Mouse (Mus musculus): Measurements from ENCODE around the gene Pdzd8. TPM values are rescaled to one million over a fixed set of nuclear protein-coding genes. Genes with fewer than 3 reads are reported as not detected.

Gene Pdzd8
- polyA plus RNA-seq, 1 experiment = 14.9 TPM

DNA sequence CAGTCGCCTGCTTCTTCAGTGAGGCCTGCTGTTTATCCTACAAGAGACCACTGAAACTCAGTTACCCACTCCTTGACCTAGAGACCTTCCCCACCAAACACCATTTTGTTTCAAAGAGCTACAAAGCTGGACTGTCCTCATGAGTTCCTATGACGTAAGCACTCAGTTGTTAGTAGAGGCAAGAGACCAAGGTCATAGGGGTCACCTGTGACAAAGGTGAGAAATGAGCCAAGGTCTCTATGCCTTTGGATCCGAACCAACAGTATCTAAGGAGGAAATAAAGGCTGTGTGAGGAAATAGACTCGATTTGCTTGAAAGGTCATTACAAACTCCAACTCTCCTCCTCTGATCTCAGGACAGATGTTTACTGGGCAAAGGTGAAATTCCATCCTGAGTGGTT is 25.4 kb upstream of the Pdzd8 start:
- DNase-seq = no peak

DNA sequence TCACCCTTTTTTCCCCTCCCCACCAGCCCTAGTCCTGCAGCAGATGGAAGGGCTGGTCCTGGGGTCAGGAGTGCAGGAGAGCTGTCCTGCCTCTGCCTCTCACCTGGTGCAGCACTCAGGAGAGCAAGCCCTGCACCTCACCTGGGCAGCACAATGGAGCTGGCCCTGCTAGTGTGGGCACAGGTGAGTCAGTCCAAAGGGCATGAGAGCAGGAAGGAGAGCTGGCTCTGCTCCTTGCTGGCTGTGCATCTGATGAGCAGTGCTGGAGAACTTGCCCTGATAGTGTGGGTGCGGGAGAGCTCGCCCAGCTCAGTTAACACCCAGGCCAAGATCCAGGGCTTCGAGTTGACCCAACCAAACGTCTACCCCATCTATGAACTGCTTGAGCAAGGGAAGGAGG is 22.3 kb upstream of the Pdzd8 start:
- Histone ChIP-seq H3K4me1 (replicated peaks; ENCODE audit: control insufficient read depth, insufficient read depth, low read length) (no peaks in the 10 kb centered on the region), H3K36me3 (ENCODE audit: control insufficient read depth, insufficient read depth, low read length) (no peaks in the 10 kb centered on the region), H3K27ac (ENCODE audit: control insufficient read depth, insufficient read depth, low read length) (no peak overlapping the region), H3K4me3 (ENCODE audit: control insufficient read depth, insufficient read depth, low read length) (no peak overlapping the region), H3K27me3 (ENCODE audit: control insufficient read depth, insufficient read depth, low read length) (no peaks in the 10 kb centered on the region)
- WGBS = 89% methylated on average over 4 of the region's 4 CpGs
- TF ChIP-seq POLR2A (IDR thresholded peaks at IDR 0.05; ENCODE audit: control insufficient read depth, extremely low read depth, insufficient read depth, low read length, poor library complexity) = no peak
- TF ChIP-seq CTCF (IDR thresholded peaks at IDR 0.05; ENCODE audit: borderline replicate concordance, control insufficient read depth, extremely low read depth, insufficient read depth, low read length, poor library complexity) = no peak
- no peak for DNase-seq

More for the DNA sequence above, 25.4 kb upstream of the Pdzd8 start:
- H3K36me3 ChIP-seq (ENCODE audit: control insufficient read depth, insufficient read depth, low read length) = no peaks in the 10 kb centered on the region
- WGBS = 87% methylated on average over 4 of the region's 4 CpGs
- no peaks in the 10 kb centered on the region for H3K27me3 ChIP-seq (ENCODE audit: control insufficient read depth, insufficient read depth, low read length)
- H3K4me3 ChIP-seq (ENCODE audit: control insufficient read depth, insufficient read depth, low read length) = no peak overlapping the region
- no peak overlapping the region for H3K27ac ChIP-seq (ENCODE audit: control insufficient read depth, insufficient read depth, low read length)
- no peaks in the 10 kb centered on the region for H3K4me1 ChIP-seq (replicated peaks; ENCODE audit: control insufficient read depth, insufficient read depth, low read length)
- TF ChIP-seq POLR2A (IDR thresholded peaks at IDR 0.05; ENCODE audit: control insufficient read depth, extremely low read depth, insufficient read depth, low read length, poor library complexity) (no peak), CTCF (IDR thresholded peaks at IDR 0.05; ENCODE audit: borderline replicate concordance, control insufficient read depth, extremely low read depth, insufficient read depth, low read length, poor library complexity) (no peak)

DNA sequence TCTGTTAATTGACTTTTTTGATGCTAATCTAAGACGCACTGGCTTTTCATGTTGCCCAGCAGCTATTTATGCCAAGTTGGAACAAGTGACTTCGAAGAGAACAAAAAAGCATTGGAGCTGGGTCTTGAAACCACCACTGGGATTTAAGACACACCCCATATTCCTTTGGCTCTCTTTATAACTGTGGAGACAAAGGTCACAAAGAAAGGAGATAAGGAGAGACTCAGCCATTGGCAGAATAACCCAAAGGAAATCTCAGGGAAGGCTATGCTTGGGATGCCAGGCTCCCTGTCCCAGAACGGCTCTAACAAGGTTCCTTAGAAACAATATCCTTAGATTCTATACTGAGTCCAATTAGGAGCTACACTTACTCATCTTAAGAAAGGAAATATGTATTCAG is 21.1 kb upstream of the Pdzd8 start:
- no peaks in the 10 kb centered on the region for H3K4me1 ChIP-seq (replicated peaks; ENCODE audit: control insufficient read depth, insufficient read depth, low read length)
- 93% methylated on average over 3 of the region's 3 CpGs for WGBS
- H3K36me3 ChIP-seq (ENCODE audit: control insufficient read depth, insufficient read depth, low read length) = no peaks in the 10 kb centered on the region
- H3K27me3 ChIP-seq (ENCODE audit: control insufficient read depth, insufficient read depth, low read length) = no peaks in the 10 kb centered on the region
- H3K27ac ChIP-seq (ENCODE audit: control insufficient read depth, insufficient read depth, low read length) = no peak overlapping the region
- no peak for DNase-seq
- no peak overlapping the region for H3K4me3 ChIP-seq (ENCODE audit: control insufficient read depth, insufficient read depth, low read length)
- TF ChIP-seq CTCF (IDR thresholded peaks at IDR 0.05; ENCODE audit: borderline replicate concordance, control insufficient read depth, extremely low read depth, insufficient read depth, low read length, poor library complexity) = no peak
- TF ChIP-seq POLR2A (IDR thresholded peaks at IDR 0.05; ENCODE audit: control insufficient read depth, extremely low read depth, insufficient read depth, low read length, poor library complexity) = no peak

DNA sequence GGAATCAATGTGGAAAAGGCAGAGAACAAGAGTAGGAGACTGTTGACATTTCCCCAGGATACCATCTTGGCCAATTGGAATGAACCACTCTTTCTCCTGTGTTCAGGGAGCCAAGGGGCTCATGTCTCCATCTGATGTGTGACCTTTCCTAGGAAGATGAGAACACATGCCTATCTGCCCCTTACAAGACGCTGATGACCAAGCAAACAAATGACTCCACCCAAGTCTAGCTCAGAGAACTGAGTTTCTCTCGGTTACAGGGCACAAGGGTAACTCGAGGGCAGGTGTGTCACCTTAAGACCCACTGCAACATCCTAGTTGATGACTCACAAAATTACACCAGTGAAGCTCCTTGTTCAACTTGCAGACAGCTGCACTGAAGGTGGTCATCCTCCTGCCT is 18.1 kb upstream of the Pdzd8 start:
- DNase-seq = no peak
- H3K4me3 ChIP-seq (ENCODE audit: control insufficient read depth, insufficient read depth, low read length) = no peak overlapping the region
- no peak overlapping the region for H3K27ac ChIP-seq (ENCODE audit: control insufficient read depth, insufficient read depth, low read length)
- H3K27me3 ChIP-seq (ENCODE audit: control insufficient read depth, insufficient read depth, low read length) = no peaks in the 10 kb centered on the region; the same call in 1 of the 2 replicates
- no peak for TF ChIP-seq POLR2A (IDR thresholded peaks at IDR 0.05; ENCODE audit: control insufficient read depth, extremely low read depth, insufficient read depth, low read length, poor library complexity)
- TF ChIP-seq CTCF (IDR thresholded peaks at IDR 0.05; ENCODE audit: borderline replicate concordance, control insufficient read depth, extremely low read depth, insufficient read depth, low read length, poor library complexity) = no peak
- no peaks in the 10 kb centered on the region for H3K36me3 ChIP-seq (ENCODE audit: control insufficient read depth, insufficient read depth, low read length)
- no peaks in the 10 kb centered on the region for H3K4me1 ChIP-seq (replicated peaks; ENCODE audit: control insufficient read depth, insufficient read depth, low read length)
- WGBS = 88% methylated on average over 3 of the region's 3 CpGs

DNA sequence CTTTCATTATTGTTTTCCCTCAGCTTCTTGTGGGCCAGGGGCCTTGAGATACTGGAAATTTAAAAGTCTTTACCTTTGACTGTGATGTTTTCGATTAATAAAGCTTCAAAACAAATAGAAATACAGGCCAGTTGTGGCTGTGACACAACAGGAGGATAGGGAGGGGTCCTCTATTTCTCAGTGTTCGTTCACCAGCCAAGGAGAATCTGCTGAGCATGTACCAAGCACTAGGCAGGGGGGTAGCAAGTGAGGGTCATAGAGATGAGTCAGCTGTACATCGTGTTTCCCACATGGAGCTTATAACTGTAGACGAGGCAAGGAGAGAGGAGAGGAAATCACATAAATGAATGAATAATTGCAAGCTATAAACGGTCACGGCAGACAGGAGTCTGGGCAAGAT is 17.1 kb upstream of the Pdzd8 start:
- no peaks in the 10 kb centered on the region; the same call in 1 of the 2 replicates for H3K27me3 ChIP-seq (ENCODE audit: control insufficient read depth, insufficient read depth, low read length)
- no peak for DNase-seq
- no peak overlapping the region for H3K4me3 ChIP-seq (ENCODE audit: control insufficient read depth, insufficient read depth, low read length)
- H3K27ac ChIP-seq (ENCODE audit: control insufficient read depth, insufficient read depth, low read length) = no peak overlapping the region
- no peak for TF ChIP-seq POLR2A (IDR thresholded peaks at IDR 0.05; ENCODE audit: control insufficient read depth, extremely low read depth, insufficient read depth, low read length, poor library complexity)
- TF ChIP-seq CTCF (IDR thresholded peaks at IDR 0.05; ENCODE audit: borderline replicate concordance, control insufficient read depth, extremely low read depth, insufficient read depth, low read length, poor library complexity) = no peak
- 91% methylated on average over 6 of the region's 6 CpGs for WGBS
- H3K36me3 ChIP-seq (ENCODE audit: control insufficient read depth, insufficient read depth, low read length) = no peaks in the 10 kb centered on the region
- no peaks in the 10 kb centered on the region for H3K4me1 ChIP-seq (replicated peaks; ENCODE audit: control insufficient read depth, insufficient read depth, low read length)

DNA sequence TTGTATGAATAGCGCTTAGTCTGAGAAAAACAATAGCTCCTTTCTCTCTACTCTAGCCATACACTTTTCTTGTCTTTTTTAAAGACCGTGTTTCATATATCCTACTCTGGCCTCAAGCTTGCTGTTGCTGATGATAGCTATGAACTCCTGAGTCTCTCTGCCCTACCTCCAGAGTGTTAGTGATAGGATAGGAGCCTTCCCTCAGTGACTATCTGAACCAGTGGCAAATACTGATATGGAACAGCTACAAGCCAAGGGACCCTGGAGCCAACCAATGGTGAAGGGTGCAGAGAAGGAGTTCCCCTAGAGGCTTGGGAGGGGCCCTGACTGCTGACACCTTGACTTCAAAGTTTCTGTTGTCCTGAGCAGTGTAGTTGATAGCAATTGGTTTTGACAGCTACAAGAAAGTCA is 14.9 kb upstream of the Pdzd8 start:
- no peak for DNase-seq
- no peak overlapping the region for H3K4me3 ChIP-seq (ENCODE audit: control insufficient read depth, insufficient read depth, low read length)
- H3K4me1 ChIP-seq (replicated peaks; ENCODE audit: control insufficient read depth, insufficient read depth, low read length) = no peaks in the 10 kb centered on the region
- 98% methylated on average over 2 of the region's 2 CpGs for WGBS
- no peaks in the 10 kb centered on the region for H3K36me3 ChIP-seq (ENCODE audit: control insufficient read depth, insufficient read depth, low read length)
- H3K27me3 ChIP-seq (ENCODE audit: control insufficient read depth, insufficient read depth, low read length) = no peaks in the 10 kb centered on the region; the same call in 1 of the 2 replicates
- TF ChIP-seq CTCF (IDR thresholded peaks at IDR 0.05; ENCODE audit: borderline replicate concordance, control insufficient read depth, extremely low read depth, insufficient read depth, low read length, poor library complexity) (no peak), POLR2A (IDR thresholded peaks at IDR 0.05; ENCODE audit: control insufficient read depth, extremely low read depth, insufficient read depth, low read length, poor library complexity) (no peak)
- H3K27ac ChIP-seq (ENCODE audit: control insufficient read depth, insufficient read depth, low read length) = no peak overlapping the region

DNA sequence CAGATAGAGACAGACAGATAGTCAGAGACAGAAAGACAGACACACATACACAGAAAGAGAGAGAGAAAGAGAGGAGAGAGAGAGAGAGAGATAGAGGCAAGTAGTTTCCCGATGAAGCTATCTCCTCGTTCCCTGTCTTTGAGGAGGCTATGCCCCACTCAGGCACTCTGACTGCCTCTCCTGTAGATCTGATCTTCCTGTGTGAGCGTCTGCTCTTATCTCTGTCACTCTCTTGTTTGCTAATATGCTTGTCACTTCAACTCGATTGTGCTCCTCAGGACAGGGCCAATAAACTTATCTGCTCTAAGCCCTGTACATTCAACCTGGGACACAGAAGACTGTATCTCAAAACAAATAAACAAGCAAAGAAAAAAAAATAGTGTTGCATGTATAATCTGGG is 13.6 kb upstream of the Pdzd8 start:
- 76% methylated on average over 4 of the region's 4 CpGs for WGBS
- Histone ChIP-seq H3K27ac (ENCODE audit: control insufficient read depth, insufficient read depth, low read length) (no peak overlapping the region), H3K27me3 (ENCODE audit: control insufficient read depth, insufficient read depth, low read length) (no peaks in the 10 kb centered on the region; the same call in 1 of the 2 replicates), H3K4me1 (replicated peaks; ENCODE audit: control insufficient read depth, insufficient read depth, low read length) (no peaks in the 10 kb centered on the region), H3K36me3 (ENCODE audit: control insufficient read depth, insufficient read depth, low read length) (no peaks in the 10 kb centered on the region), H3K4me3 (ENCODE audit: control insufficient read depth, insufficient read depth, low read length) (no peak overlapping the region)
- TF ChIP-seq POLR2A (IDR thresholded peaks at IDR 0.05; ENCODE audit: control insufficient read depth, extremely low read depth, insufficient read depth, low read length, poor library complexity) (no peak), CTCF (IDR thresholded peaks at IDR 0.05; ENCODE audit: borderline replicate concordance, control insufficient read depth, extremely low read depth, insufficient read depth, low read length, poor library complexity) (no peak)
- DNase-seq = no peak

Data from thymus, adult 2 months (tissue).